Mouse (Mus musculus) layer of hippocampus, adult 9-10 months (tissue): ENCODE results near the gene Lrig2.

Experiments used
- DNase-seq: peaks from one replicate; pipeline ENCODE4 v3.0.0; 2022; ENCODE audit warnings: low spot score

Lrig2 gene

DNA sequence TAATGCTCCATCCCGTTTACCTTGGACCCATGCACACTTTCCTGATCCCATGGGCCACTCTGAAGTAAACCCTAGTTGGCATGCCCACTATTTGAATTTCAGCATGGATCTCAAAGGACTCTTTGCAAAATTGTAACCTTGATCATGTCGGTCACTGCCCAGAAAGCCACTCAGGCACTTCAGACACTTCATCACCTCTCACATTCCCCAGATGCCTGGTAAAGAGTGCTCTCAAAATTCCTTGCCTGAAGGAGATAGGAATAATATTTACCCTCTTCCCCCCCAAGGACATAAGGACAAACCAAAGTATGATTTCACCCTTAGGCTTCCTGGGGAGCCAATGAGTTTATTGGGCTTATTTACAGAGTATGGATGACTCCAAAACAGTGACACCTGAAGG, 139.3 kb downstream of the Lrig2 start:
- DNase-seq = no peak

- DNase-seq = no peak
Measured at GRCm38 (mm10) chr3:104367912-104368311, 143.8 kb downstream of the Lrig2 start.

- no peak for DNase-seq
Measured at GRCm38 (mm10) chr3:104361814-104362213, 149.9 kb downstream of the Lrig2 start.

GRCm38 (mm10) chr3:104360325-104360724, 151.4 kb downstream of the Lrig2 start:
- no peak for DNase-seq

GRCm38 (mm10) chr3:104359225-104360135, 152.2 kb downstream of the Lrig2 start:
- no peak for DNase-seq

- DNase-seq = no peak
Measured at GRCm38 (mm10) chr3:104358747-104359146, 153.0 kb downstream of the Lrig2 start.

DNA sequence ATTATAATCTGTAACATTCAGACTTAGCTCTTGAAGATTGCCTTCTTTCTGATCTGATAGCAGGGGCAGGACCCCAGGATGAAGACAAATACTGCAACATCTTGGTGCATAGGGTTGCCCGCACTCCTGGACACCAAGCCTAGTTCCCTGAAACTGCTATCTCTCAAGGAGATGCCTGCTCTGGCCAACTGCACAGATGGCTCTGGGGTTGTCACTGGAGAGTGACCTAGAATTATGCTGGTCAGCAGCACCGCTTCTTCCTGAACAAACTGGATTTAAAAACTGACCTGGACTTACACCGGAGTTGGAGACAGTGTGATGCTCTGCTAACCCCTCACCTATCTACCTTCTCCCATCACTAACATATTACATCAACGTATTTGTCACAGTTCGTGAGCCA, 155.6 kb downstream of the Lrig2 start:
- no peak for DNase-seq

- no peak for DNase-seq
Measured at GRCm38 (mm10) chr3:104353884-104354283, 157.8 kb downstream of the Lrig2 start.

- no peak for DNase-seq
Measured at GRCm38 (mm10) chr3:104352358-104353060, 159.2 kb downstream of the Lrig2 start.

DNA sequence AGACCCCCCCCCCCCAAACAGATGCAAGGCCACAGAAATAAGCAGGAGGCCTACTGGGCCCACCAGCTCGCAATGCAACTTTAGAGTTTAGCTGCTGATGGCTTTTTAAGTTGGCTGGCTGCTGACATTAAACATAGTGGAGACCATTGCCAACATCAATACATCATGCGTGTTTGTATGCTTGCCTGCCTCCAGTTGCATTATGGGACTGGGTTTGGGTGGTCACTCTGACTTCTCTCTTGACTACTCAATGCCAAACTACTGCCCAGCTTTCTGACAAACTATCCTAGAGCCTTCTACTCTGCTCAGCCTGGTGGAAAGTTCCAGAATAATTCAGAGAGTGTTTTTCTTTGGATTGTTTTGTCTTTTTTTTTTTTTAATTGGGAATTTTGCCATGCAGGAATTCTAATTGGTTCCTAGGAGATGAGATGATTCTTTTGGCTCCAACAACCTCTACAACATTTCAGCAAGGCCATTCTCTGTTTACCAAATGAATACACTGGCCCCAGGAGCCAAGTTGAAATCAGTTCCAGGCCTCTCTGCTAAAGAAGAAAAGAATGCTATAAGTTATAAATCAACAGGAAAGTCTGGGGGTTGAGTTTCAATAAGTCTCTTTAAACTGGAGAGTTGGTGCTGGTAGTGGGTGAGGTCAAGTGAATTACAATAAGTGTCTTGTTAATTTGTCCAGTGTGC, 161.3 kb downstream of the Lrig2 start:
- DNase-seq = no peak

- no peak for DNase-seq
Measured at GRCm38 (mm10) chr3:104349847-104350228, 161.9 kb downstream of the Lrig2 start.

DNA sequence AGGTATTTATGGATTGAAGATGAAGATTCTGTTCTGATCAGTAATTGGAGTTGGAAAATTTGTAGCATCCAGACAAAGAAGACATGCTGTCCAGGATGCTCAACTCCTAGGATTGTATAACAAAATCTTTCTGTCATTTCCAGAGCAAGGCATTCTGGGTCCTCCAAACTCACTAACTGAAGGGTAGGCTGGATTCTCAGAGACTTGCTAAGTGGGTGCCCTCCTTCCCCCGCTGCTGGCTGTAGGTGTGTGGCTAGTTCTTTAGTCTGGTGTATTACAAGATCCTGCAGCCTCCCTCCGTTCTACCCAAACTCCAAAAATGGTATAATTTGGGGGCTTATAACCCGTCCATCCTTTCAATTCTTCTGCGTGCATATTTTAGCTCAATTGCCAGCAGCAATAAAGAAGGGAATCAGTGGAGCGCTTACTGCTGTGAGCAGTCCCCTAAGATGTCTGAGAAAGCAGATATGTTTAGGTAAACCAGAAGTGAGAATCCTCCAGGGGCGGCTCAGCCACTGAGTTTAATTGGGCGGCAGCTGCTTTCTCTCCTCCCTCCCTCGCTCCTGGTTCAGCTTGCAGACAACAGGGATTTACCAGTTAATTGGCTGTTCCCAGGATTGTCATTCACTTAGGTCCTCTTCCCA, 162.4 kb downstream of the Lrig2 start:
- no peak for DNase-seq
